Mouse (Mus musculus) R1 (cell line): ENCODE measurements around the gene Pot1a.

Experiments
- DNase-seq: peaks from one replicate; pipeline ENCODE4 v3.0.0-alpha.2; 2018; ENCODE audit warnings: low read depth, low spot score

Gene Pot1a

GRCm38 (mm10) chr6:25808806-25809495 is at the start of gene Pot1a:
Gene Pot1a (minus strand): TSS chr6:25809246.
- DNase-seq: peak; percentile 97

GRCm38 (mm10) chr6:25836261-25836660 is 27.2 kb upstream of the Pot1a start:
- no peak for DNase-seq

- DNase-seq: no peak
Measured at GRCm38 (mm10) chr6:25806021-25806420, 3.0 kb downstream of the Pot1a start.

GRCm38 (mm10) chr6:25802269-25802668 is 6.8 kb downstream of the Pot1a start:
- DNase-seq: no peak

- DNase-seq: peak; percentile 91
Measured at GRCm38 (mm10) chr6:25801230-25801629, 7.8 kb downstream of the Pot1a start.

- DNase-seq: no peak
Measured at GRCm38 (mm10) chr6:25768238-25768637, 40.8 kb downstream of the Pot1a start.

- DNase-seq: peak; percentile 7
Measured at GRCm38 (mm10) chr6:25767552-25767951, 41.5 kb downstream of the Pot1a start.

GRCm38 (mm10) chr6:25767073-25767472 is 42.0 kb downstream of the Pot1a start:
- peak; percentile 51 for DNase-seq

GRCm38 (mm10) chr6:25766283-25766682 is 42.8 kb downstream of the Pot1a start:
- peak; percentile 8 for DNase-seq

- DNase-seq: no peak
Measured at GRCm38 (mm10) chr6:25752651-25753050, 56.4 kb downstream of the Pot1a start.

GRCm38 (mm10) chr6:25736533-25736932 is 72.5 kb downstream of the Pot1a start:
- no peak for DNase-seq

- DNase-seq: no peak
Measured at GRCm38 (mm10) chr6:25726560-25726959, 82.5 kb downstream of the Pot1a start.

GRCm38 (mm10) chr6:25710601-25711000 is 98.4 kb downstream of the Pot1a start:
- no peak for DNase-seq

GRCm38 (mm10) chr6:25709250-25709895 is 99.7 kb downstream of the Pot1a start:
- DNase-seq: peak; percentile 15

GRCm38 (mm10) chr6:25699956-25700355 is 109.1 kb downstream of the Pot1a start:
- DNase-seq: no peak
